Mouse (Mus musculus) heart, adult 2 months (tissue): ENCODE data around the gene Spata45.

Experiments used
- CTCF ChIP-seq: fragments of 200-600 bp; IDR thresholded peaks from 2 replicates; pipeline ENCODE4 v1.8.1; 2022; ENCODE audit warnings: antibody characterized with exemption, mild to moderate bottlenecking, moderate library complexity
- EP300 ChIP-seq: fragments of 200-500 bp; IDR thresholded peaks from 2 replicates; pipeline ENCODE4 v1.6.1; 2011; ENCODE audit warnings: low read depth, low read length, control low read depth; ENCODE audit not compliant: insufficient read depth
- POLR2A ChIP-seq: fragments of 200-500 bp; IDR thresholded peaks from 2 replicates; pipeline ENCODE4 v1.6.1; 2011; ENCODE audit warnings: mild to moderate bottlenecking, low read depth, low read length, control low read depth; ENCODE audit not compliant: insufficient read depth

- TF ChIP-seq CTCF, result no peak
- no peak for TF ChIP-seq POLR2A
- no peak for TF ChIP-seq EP300
These were observed 11.1 kb upstream of the Spata45 start for GRCm38 (mm10) chr1:191025016-191026012.
